Mouse (Mus musculus): ENCODE measurements around the gene Irs1. TPM values are rescaled to one million over a fixed set of nuclear protein-coding genes. Genes with fewer than 3 reads are reported as not detected.

The Irs1 gene
- polyA plus RNA-seq, 2 experiments from 2014 or later = not detected

DNA sequence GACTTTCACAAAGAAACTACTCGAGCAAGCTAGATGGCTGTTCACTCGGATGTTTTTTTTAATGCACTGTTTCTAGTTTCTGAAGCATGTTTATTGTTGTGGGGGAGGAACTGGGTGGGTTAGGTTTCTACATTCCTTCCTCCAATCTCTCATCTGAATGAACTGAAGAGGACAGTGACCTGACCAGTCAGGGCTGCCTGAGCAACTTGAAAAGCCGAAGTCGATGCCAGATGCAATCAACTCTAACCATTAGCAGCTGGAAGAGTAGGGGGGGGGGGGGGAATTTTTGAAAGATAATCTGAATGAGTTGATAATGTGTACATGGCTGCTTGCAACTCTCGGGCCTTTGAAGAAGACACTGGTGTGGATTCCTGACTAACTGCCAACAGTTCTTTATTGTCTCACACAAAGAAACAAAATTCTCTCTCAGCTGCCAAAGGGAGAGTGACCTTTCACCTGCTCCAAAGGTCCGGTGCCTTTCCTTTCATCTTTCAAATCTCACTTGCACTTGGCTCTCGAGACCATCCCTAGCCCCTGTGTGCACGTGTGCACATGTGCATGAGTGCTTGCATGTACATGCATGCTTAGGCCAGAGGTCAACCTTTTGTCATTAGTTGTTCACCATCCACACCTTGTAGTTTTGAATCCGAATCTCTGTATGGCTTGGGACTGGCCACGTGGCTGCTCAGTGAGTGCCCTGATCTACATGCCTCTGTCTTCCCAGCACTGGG lies 43.8 kb downstream of the Irs1 start:
- ATAC-seq = no peak

DNA sequence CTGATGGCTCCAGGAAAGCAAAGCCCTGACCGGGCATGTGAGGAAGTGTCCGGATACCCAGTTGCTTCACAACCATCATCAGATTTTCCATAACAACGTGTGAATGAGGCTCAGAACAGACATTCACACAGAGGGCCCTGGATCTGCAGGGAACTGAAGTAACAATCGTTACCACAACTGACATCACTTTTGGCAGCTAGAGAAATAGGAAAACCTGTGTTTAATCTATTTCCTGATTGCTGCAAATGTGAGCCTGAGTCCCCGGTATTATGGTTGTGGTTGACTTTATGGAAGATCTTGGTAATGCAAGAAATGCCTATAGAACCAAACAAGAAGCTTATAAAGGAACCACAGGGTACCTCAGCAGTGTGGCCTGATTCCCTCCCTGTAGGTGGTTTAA lies 46.2 kb downstream of the Irs1 start:
- ATAC-seq = no peak

DNA sequence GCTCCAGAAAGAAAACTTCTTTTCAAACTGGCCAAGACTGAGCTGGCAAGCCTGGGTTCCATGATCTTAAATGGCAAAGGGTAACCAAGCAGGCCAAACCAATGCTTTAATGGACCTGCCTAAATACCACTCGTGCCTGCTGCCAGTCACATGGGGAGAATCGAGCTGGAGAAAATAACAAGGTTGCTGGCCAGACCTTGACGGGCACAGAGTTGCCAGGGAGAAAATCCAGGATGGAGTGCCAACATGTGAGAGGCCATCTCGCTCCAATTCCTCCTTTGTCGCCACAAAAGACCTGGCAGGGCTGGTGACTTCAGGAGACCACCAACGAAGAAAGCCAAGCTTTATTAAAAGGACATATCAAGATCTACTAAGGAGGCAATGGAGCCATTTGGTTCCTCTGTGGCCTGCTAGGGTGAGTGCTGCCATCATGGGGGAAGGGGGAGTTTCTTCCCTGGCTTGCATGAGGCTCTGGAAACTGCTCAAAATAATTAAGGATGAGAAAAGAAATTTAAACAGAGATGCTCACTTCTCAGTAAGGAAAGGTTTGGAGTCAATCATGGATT lies 47.9 kb downstream of the Irs1 start:
- ATAC-seq = no peak

DNA sequence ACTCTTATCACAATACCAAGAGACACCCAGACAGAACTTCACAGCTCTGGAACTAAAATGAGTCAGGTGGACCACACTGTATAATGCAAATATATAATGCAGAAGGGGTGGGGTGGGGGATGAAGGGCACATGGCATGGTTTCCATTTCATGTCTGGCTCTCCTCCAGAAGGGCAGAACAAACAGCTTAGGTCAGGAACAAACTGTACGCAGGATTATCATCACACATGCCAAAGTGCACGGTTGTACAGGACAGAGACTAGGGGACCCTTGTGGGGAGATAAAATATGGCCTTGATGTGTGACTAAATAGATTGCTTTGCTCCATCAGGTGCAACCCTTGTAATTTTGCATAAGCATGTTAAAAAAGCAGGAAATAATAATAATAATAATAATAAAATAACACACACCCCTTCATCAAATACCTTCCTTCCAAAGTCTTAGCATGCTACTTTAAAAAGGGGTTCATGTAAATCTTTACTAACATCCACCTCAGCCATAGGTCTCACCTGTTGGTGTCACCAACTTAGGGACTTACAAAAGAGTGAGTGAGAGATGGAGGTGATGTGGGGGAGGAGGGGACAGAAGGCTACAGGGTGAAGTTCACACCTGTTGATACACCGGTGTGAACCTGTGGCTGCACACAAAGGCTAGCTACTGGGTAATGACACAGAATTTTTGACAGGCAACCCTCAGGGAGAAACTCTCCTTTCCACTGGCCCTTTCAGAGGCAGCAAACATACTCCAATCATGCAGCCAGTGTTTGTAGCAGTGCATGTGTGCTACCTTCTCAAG lies 51.6 kb downstream of the Irs1 start:
- ATAC-seq = no peak

DNA sequence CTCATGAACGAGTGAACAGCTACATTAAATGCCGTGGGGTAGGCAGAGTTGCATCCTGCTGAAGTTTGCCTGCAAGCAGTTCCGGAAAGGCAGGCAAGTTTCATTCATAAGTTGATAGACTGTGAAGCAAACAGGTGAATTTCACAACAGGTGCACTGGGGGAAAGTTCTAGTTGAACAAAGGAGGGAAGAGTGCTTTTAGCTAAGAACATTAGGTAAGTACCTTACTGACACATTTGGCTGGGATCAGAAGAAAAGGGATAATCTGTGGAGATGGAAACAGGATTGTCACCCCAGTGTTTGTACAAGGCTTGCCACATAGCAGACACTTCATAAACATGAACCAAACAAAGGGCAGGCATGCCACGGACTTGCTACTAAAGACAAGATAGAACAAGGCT lies 53.0 kb downstream of the Irs1 start:
- no peak for ATAC-seq

DNA sequence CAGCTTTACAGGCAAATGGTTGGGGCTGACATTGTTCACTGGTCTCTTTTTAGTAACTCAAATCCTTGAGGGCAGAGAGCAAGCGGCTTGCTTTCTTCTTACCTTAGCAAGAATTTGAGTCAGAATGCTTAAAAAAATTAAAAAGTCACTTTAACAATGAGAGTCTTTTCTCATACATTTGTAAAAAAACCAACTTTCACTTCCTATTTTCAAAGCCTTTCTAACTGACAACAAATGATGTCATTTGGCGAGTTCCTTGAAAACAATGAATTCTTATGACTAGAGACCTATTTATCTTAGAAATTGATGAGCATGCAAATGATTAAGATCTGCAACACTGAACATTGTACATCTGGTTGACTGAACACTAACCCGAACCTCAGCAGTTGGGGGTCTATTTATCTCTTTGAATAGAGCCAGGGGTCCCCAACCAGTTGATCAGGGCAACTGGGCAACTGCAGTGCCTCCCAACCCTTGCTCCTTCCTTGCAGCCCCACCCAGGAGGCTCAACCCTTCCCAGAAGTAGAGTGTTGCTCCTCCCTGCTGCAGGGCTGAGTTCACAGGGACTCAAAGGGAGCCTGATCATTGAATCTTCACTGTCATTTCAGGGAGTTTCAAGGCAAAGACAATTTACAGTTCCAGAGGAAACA lies 55.6 kb downstream of the Irs1 start:
- no peak for ATAC-seq

DNA sequence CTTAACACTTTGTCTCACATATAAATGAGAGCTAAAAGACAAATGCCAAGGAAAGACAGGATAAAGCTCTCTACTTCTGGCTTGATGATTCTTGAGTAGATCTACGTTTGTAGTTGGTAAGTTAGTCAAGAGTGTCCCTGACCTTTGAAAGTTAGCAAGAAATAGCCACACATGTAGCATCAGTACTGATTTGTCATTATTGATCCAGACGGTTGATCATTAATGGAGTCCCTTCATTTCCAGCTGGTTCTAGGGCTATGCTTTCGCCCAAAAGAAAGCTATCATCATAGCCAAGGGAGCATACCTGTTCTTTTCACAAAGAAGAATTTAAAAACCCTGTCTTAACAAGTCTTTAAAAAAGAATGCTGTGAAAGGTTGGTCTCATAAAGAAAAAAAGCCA lies 56.6 kb downstream of the Irs1 start:
- ATAC-seq = no peak

DNA sequence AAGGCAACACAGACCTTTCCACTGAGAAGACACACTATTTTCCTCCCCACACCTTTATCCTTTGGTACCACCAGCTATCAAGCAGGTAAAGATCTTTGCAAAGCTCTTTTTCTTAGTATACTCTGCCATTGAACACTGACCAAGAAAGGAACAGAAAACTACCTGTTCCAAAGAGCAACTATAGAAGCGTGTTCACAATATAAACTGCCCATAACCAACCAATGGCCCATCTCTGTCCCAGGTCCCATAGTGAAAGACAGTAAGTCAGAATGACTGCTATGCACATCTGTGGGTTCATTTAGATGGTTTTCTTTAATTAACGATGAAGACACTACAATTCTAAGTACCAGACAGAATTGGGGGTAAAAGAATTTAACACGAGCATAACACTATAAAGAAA lies 58.4 kb downstream of the Irs1 start, which contains the start of gene Gm9747:
Gm9747 (plus strand) TSS at position 301 of the 400 bp plus-strand sequence.
- no peak for ATAC-seq

DNA sequence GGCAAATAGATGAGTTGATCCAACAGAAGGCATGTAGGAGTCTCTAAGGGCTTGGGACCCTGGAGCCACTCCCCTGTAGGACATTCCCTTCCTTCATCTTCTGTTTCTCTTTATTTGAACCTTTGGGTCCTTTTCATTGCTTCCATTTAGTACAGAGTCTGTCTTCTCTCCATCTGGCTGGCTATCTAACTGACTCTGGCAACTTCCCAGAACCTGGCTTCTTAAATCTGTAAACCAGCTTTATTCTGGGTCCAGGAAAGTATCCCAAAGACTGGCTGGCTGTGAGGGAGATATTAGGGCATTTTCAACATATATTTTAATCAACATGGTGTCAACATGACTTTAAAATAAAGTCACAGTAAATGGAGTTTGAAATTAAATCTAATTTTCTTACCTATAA lies 62.4 kb downstream of the Irs1 start:
- no peak for ATAC-seq

DNA sequence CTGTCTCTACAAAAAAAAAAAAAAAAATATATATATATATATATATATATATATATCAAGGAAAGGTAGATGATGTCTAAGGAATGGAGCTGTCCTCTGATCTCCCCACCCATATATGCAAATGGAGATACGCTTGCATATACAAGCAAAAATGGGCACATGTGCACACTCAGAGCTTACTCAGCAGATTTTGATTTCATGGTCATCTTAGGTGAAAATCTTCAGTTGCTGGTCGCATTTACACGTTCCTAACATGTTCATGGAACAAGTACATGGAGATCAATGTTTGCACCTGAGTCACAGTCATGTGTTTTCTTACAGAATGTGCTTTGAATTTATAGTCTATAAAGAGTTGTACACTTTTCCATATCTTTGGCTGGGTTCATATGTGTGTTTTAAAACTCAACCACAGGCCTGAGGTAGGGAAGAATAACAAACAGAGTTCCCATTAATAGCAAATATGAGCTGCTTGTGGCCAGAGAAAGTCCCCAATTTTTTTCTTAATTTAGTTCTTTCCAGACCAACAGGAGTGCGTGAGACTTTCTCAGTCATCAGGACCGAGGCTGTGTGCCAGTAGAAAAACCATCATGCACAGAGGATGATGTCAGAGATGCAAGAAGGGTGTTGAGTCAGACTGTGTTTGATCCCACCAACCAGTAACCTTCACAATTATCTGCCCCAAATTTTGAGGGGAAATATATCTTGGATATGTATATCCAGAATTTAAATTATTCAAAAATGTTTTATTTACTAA lies 68.0 kb downstream of the Irs1 start:
- no peak for ATAC-seq

DNA sequence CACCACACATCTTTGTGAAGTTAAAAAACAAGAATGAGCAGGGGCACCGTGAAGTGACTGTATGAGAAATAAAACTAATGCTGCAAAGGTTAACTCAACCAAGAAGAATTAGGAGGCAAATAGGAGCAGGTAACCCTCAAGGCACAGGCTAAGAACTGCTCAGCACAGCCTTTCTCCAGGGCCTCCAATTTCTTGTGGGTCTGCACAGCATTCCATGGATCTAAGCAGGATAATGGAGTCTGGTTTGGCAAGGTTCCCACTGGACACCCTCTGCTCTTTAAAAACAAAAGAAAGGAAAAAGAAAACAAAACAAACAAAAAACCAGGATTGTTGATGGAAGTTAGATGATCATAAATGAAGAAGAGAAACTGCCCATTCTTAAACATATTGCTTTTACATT lies 69.8 kb downstream of the Irs1 start:
- ATAC-seq = no peak

DNA sequence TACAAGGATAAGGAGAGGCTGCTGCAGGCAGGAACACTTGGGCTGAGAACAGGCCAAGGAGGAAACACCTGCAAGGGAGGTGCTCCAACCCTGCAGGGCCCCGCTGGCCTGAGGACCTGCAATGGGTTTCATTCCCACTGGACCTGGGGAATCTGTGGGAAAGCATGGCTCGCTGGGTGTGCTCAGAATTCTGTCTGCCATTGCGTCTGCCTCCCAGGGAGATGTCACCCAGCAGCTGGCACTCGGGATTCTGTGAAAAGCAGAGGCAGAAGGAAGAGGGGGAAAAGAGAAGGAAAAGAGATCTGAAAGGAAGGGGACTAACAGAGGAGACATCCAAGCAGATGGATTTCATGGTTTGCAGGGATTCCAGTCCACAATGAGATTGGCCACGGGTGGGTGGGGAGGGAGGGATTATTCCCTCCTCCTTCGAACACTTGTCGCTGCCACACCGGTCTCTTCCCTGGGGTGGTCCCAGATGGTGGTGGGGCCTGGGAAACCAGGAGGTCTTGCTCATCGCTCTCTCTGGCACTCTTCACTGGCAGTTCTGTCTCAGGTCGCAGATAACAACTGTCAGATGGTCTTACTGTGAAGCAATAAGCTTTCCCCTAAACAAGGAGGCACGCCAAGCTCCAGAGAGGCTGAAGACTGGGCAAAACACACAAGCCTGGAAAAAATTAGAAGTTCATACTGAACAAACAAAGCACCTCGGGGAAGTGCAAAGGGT lies 70.4 kb downstream of the Irs1 start:
- no peak for ATAC-seq

DNA sequence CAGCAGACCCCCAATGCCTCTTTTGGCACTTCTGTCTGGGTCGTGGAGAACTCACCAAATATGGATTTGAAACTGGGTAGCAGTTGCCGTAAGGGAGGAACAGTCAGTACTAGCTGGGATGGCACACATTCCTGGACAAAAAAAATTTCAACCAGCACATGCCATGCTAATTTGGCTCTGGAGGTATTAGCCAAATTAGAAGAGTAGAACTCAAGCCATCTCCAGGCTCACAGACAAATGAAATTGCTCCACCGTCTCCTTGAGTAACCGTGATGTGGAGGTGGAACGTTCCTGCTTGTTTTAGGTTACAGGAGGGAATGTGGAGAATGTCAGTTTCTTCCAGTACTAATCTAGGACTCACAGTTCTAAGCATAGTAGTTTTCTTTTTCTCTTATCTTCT lies 83.7 kb downstream of the Irs1 start:
- no peak for ATAC-seq

DNA sequence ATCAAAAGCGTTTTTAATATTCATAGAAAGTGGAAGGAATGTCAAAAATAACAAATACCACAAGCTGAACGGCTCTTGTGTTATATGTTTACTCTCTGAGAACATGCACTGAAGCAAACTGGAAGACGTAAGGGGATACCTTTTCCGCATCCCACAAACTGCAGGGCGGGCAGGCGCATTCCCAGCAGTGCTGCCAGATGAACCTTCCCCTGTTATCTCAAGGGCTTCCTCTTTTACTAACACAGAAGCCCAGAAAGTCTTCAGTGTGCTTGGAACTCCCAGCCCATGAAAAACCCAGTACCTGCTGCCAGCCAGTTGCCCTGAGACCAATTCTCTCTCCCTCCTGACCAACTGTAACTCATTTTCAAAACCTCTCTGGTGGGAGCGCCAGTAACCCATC lies 90.6 kb downstream of the Irs1 start:
- ATAC-seq = no peak

DNA sequence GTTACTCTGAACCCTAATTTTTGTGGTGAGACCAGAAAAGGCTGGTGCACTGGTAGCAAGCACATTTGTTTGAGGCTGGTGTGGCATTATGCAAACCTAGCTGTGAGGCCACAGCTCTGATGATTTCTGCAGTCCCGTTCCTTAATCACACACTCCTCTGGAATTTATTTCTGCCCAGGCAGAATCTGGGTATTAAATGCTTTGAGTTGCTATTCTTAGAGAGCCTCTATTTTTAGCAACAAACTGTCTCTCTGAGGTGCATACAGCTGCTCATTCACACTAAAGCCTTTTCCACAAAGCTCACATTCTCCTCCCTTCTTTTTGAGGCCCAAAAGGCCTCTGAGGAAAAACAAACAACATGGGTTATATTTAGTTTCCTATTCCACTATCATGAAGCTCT lies 91.3 kb downstream of the Irs1 start:
- no peak for ATAC-seq

DNA sequence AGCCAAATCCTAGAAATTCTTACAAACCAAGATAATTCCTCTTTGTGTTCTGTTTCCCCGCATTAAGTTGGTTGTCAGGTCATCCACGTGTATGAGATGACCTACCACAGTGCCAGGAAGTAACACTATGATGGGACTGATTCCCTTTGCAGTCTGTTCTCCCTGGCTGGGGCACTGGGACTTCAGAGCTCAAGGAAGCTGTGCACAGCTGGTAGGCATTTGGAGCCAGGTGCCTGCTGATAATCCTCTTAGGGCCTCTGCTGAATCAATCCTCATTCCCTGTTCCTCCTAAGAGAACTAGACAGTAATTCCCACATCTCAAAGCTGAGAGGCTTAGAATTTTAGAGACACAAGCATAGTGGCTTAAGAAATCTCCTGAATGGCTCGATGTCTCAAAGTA lies 99.6 kb downstream of the Irs1 start:
- ATAC-seq = no peak

DNA sequence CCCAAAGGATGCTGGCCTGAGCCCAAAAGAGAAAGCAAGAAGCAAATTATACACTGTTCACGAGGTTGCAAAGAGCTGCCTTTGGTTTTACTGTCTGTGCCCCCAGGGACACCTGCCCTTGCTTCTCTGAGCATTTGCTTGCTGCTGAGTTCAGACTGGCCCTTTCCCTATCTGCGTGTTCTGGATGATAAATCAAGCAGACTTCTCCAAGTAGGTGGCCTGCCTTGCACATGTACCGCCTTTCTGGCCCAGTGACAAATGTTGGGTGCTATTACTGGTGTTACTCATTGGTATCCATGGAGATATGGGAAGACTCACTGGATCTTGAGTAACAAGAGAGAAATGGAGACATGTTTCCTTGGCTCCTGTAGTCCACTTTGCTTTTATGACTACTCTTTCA lies 101.7 kb downstream of the Irs1 start:
- no peak for ATAC-seq

DNA sequence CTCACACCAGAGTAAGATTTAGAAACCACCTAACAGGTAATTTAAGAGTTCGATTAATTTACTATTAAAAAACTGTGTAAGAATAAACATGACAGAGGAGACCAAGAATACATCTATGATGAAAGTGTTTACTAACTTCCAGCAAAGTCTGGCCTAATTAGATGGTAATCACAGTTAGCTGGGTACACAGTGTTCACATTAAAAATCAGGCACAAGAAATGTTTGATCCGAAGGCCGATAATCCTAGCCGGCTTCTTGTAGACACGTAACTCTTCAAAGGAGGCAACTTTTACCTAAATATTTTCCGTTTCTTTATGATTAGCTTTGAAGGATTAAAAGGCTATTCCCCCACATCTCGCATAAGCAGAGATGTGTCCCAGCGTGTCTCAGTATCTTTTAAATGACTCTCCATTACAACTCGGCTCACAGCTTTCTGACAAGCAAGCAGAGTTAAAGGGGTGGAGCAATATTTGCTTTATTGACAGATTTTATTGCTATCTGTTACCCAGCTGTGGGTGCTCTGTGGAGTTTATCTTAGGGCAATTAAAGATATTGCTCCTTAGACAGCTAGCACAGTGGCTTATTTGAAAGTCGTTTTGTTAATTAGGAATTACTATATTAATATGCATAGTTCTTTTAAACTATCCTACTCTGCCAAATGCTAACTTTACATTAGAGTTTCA lies 102.5 kb downstream of the Irs1 start:
- ATAC-seq = no peak

DNA sequence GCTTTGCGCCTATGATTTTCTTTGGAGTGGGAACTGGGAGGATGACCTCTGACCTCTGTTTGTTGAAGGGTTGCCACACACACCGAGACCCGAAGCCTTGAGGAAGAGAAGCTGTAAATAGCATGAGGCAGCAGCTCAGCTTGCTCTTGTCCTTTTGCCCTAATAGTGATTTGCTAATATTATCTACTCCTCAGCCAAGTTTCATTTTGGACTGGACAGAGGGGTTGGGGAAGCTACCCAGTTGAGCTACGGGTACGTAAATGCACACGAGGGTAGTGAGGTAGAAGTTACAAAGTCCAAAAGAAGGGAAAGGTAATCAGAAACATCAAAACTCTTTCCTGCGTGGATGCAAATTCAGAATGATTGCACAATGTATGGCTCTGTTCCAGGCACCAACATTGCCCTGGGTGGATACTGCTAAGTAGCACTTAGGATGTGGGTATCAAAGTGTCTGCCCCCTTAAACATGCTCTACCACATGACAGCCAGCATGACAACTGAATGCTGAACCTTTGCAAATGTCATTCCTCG lies 107.2 kb downstream of the Irs1 start:
- no peak for ATAC-seq
